Mouse (Mus musculus): ENCODE measurements around the gene Btbd35f19.
"Not testable (repeated sequence)": the region's sequence is repeated elsewhere in the genome, so short reads cannot be mapped to it uniquely, and the experiment has no call there.

Btbd35f19 gene

GRCm38 (mm10) chrX:31383818-31384217 is at the start of gene Btbd35f19:
Gene Btbd35f19 (minus strand): TSS chrX:31383918.
- not testable (repeated sequence) for DNase-seq

DNA sequence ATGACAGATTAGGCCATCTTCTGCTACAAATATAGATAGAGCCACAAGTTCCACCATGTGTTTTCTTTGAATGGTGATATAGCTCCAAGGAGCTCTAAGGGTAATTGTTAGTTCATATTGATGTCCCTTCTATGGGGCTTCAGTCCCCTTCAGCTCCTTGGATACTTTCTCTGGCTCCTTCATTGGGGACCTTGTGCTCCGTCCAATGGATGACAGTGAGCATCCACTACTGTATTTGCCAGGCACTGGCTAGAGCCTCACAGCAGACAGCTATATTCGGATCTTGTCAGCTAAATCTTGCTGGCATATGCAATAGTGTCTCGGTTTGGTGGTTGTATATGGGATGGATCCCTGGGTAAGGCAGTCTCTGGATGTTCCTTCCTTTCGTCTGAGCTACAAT is 41.8 kb downstream of the Btbd35f19 start:
- not testable (repeated sequence) for DNase-seq

GRCm38 (mm10) chrX:31336154-31336553 is 47.6 kb downstream of the Btbd35f19 start, which contains the start of gene Btbd35f26:
Gene Btbd35f26 (plus strand): TSS chrX:31336454.
- DNase-seq: not testable (repeated sequence)
